Mouse (Mus musculus) liver, adult 2 months (tissue): ENCODE results near the gene Ephb3. TPM values are rescaled to one million over a fixed set of nuclear protein-coding genes. Genes with fewer than 3 reads are reported as not detected.

Experiments used
- DNase-seq: peaks from one replicate; pipeline ENCODE4 v3.0.0-alpha.2; 2011; ENCODE audit warnings: low read depth, low spot score; ENCODE audit errors: extremely low read depth
- H3K27ac ChIP-seq: fragments of 200-500 bp; replicated peaks from 2 replicates; pipeline ENCODE4 v1.5.1; 2012; ENCODE audit warnings: low read depth, mild to moderate bottlenecking, control low read depth, inconsistent platforms, low read length; ENCODE audit not compliant: insufficient read depth
- H3K27me3 ChIP-seq: fragments of 200-500 bp; 2 replicates; pipeline ENCODE4 v1.6.1; 2012; ENCODE audit warnings: mild to moderate bottlenecking, moderate library complexity, low read length, inconsistent platforms; ENCODE audit not compliant: control insufficient read depth, insufficient read depth
- H3K36me3 ChIP-seq: fragments of 200-500 bp; 2 replicates; pipeline ENCODE4 v1.6.1; 2012; ENCODE audit warnings: low read length, inconsistent platforms; ENCODE audit not compliant: control insufficient read depth, insufficient read depth
- H3K4me1 ChIP-seq: fragments of 200-500 bp; 2 replicates; pipeline ENCODE4 v1.6.1; 2011; ENCODE audit warnings: low read length; ENCODE audit not compliant: control insufficient read depth, insufficient read depth
- H3K4me3 ChIP-seq: fragments of 200-500 bp; 2 replicates; pipeline ENCODE4 v1.5.1; 2011; ENCODE audit warnings: low read depth, mild to moderate bottlenecking, control low read depth, low read length, moderate library complexity; ENCODE audit not compliant: insufficient read depth
- H3K79me2 ChIP-seq: fragments of 200-500 bp; 2 replicates; pipeline ENCODE4 v1.6.1; 2012; ENCODE audit warnings: inconsistent platforms, mild to moderate bottlenecking, low read length, moderate library complexity; ENCODE audit not compliant: control insufficient read depth, insufficient read depth
- H3K9ac ChIP-seq: fragments of 200-500 bp; 2 replicates; pipeline ENCODE4 v1.6.1; 2012; ENCODE audit warnings: low read depth, mild to moderate bottlenecking, control low read depth, inconsistent platforms, low read length
- CTCF ChIP-seq: fragments of 200-500 bp; IDR thresholded peaks from 2 replicates; pipeline ENCODE4 v1.5.1; 2011; ENCODE audit warnings: low read depth, low read length, control low read depth
- POLR2A ChIP-seq: fragments of 200-500 bp; IDR thresholded peaks from 2 replicates; pipeline ENCODE4 v1.6.1; 2011; ENCODE audit warnings: low read length, control low read depth; ENCODE audit not compliant: insufficient read depth; ENCODE audit errors: extremely low read depth
- WGBS: fragments of 180-500 bp; shearing (Covaris S2); methylation state at CpG from one replicate; pipeline ENCODE4 v1.1.7; 2018; 5-methylcytosine and 5-hydroxymethylcytosine counted together
- polyA plus RNA-seq: library from polyadenylated mRNA; depleted of rRNA; stranded (reverse); fragments of >200 nt; gene quantifications from 2 replicates; pipeline ENCODE4 v1.2.3, GENCODE M21; 2012
- total RNA-seq: library from RNA; depleted of rRNA; stranded (reverse); fragments of >200 nt; gene quantifications from 2 replicates; pipeline ENCODE4 v1.2.3, GENCODE M21; 2014

Ephb3 gene
- total and polyA plus RNA-seq, 2 experiments, result 0.44 to 0.83 TPM

DNA sequence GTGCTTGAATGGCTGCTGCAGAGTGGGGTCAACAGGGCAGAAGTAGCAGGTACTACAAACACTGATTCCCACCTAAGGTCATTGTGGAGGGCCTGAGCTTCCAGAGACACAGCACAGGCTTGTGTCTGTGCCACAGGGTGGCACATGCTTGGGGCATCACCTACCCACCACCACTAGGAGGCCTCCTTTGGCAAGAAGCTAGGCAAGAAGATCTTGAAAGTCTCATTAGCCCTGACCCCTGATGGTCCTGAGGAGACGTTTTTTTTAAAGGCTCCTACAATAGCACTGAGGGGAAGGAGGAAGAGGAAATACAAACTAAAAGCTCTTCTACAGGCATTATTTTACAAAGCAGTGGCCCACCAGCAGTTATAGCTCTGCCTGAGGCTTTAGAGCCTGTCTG, 6.0 kb upstream of the Ephb3 start:
- no peak for DNase-seq
- no peak for TF ChIP-seq POLR2A
- peak; percentile 57 for TF ChIP-seq CTCF
- Histone ChIP-seq H3K4me1 (no peaks in the 10 kb centered on the region), H3K4me3 (no peak overlapping the region), H3K79me2 (no peaks in the 10 kb centered on the region), H3K36me3 (no peaks in the 10 kb centered on the region), H3K27me3 (no peaks in the 10 kb centered on the region), H3K27ac (no peak overlapping the region), H3K9ac (no peak overlapping the region)
- 14% methylated on average over 1 of the region's 1 CpGs for WGBS

DNA sequence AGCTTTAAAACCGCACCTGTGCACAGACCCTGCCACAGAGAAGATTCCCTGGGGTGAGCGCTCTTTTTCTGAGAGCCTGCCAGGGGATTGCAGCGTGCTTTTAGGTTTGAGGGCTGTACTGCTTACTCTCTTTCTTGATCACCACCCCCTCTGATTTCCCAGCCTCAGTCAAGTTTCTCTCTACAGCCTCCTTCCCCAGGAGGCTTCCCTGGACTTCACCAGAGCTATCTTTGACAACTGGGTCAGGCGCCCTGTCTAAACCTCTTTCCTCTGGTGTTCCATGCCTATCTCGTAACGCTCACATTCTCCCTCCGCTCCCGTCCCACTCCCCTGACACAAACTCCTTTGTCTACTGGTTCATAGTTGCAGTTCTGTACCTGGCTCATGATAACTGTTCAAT, 5.1 kb upstream of the Ephb3 start:
- H3K27ac ChIP-seq, result no peak overlapping the region
- no peak for TF ChIP-seq CTCF
- TF ChIP-seq POLR2A, result no peak
- no peak overlapping the region for H3K4me3 ChIP-seq
- H3K9ac ChIP-seq, result no peak overlapping the region
- peaks cover under 1% of the 10 kb centered on the region; the same call in 1 of the 2 replicates for H3K27me3 ChIP-seq
- DNase-seq, result no peak
- H3K4me1 ChIP-seq, result no peaks in the 10 kb centered on the region
- 76% methylated on average over 8 of the region's 8 CpGs for WGBS
- H3K79me2 ChIP-seq, result no peaks in the 10 kb centered on the region
- H3K36me3 ChIP-seq, result no peaks in the 10 kb centered on the region

DNA sequence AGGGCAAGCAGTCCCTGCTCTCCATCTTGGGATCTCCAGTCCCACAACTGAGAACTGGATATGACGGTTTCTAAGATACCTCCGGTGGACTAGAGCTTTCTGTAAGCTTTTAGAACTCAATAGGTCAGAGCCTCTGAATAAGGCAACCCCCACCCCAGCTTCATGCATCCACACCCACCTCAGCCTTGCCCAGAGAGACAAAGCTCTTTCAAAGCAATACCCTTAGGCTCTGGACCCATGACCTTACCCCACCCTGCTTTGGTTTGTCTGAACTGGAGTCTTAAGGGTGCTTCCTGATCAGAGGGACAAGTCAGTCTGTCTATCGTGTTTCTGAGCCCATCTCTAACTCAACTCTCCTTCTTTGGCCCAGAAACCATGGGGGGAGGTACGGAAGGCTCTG, 1.8 kb upstream of the Ephb3 start:
- no peak overlapping the region for H3K4me3 ChIP-seq
- peaks cover 10% of the 10 kb centered on the region for H3K27me3 ChIP-seq
- H3K4me1 ChIP-seq, result no peaks in the 10 kb centered on the region
- no peak for TF ChIP-seq CTCF
- TF ChIP-seq POLR2A, result no peak
- H3K79me2 ChIP-seq, result no peaks in the 10 kb centered on the region
- H3K36me3 ChIP-seq, result no peaks in the 10 kb centered on the region
- no peak overlapping the region for H3K9ac ChIP-seq
- WGBS, result 85% methylated on average over 4 of the region's 4 CpGs
- no peak overlapping the region for H3K27ac ChIP-seq
- DNase-seq, result no peak

DNA sequence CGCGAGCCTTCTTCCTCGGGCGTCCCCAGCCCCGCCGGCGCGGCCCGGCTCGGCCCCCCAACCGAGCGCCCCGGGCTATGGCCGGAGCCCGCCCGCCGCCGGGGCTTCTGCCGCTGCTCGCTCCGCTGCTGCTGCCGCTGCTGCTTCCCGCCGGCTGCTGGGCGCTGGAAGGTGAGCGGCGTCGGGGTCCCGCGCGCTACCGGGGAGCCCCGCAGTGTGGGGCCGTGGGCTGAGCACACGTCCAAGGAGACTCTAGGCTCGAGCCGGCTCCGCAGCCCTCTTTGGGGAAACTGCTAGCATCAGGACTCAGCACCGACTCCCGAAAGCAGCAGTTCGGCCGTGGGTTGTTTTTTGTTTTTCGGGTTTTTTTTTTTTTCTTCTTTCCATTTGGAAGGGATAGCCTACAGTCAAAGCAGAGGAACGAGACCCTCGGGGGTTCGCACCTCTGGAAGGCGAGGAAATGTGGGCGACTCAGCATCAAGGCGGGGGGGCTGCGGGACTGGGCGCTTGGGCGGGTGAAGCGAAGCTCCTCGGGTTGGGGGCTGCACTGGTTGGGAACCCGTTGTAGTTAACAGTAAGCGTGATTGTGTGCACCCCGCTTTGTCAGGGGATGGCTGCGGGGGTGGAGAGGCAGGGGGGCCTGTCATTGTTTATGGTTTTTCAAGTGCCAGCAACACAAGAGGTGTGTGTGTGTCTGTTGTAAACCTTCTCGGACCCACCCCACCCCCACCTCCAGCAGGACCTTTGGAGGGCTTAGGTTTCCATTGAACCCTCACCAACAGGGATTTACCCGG, 735 bp downstream of the Ephb3 start:
- peaks cover 10% of the 10 kb centered on the region for H3K27me3 ChIP-seq
- peak overlapping the region; percentile 53 for H3K9ac ChIP-seq
- 8% methylated on average over 60 of the region's 60 CpGs for WGBS

DNA sequence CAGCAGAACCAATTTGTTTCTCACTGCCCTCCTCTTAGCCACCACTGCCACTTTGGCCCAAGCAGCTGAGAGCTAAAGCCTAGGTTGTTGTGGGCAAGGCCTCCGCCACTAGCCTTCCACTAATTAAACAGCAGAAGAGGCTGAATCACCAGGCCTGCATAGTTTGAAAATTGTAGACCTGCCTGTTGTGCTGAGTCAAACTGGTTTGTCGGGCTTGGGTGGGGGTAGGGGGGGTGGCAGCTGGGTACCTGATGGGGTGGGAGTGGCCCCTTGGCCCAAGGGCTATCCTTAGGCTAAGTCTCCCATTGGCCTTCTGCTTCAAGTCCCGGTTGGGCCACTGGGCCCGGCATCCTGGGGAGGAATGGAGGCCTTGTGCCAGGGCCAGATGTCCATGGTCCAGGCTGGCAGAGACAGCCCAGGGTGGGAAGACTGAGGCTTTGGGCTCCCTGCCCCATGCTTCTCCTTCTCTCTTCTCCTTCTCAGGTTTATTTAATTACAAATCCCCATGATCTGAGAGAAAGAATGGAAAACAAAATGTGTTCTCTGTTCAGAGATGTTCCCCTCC, 3.5 kb downstream of the Ephb3 start:
- DNase-seq, result no peak

More for the DNA sequence above, 735 bp downstream of the Ephb3 start:
- DNase-seq, result no peak
- H3K27ac ChIP-seq, result no peak overlapping the region
- peak overlapping the region; percentile 62 for H3K4me3 ChIP-seq
- no peaks in the 10 kb centered on the region for H3K79me2 ChIP-seq
- H3K36me3 ChIP-seq, result no peaks in the 10 kb centered on the region
- H3K4me1 ChIP-seq, result no peaks in the 10 kb centered on the region
- TF ChIP-seq POLR2A (no peak), CTCF (no peak)

DNA sequence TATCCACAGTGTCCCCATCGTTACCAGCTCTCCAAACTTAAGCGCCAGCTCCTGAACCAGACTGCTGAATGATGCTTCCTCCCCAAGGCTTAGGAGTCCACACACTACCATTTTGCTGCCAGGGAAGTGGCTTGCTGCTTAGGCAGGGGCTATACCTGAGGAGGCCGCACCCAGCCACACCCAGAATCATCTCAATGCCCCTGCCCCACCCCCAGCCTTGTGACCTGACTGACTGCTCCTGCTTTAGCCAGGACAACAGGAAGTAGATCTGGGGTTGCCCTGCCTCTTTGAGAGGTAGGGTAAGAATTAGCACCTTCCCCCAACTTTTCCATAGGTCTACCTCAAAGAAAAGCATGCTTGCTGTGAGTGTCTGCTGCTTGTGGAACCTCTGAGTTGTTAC, 4.7 kb downstream of the Ephb3 start:
- no peak for TF ChIP-seq POLR2A
- no peak for TF ChIP-seq CTCF
- WGBS, result 91% methylated on average over 3 of the region's 3 CpGs

More for the DNA sequence above, 3.5 kb downstream of the Ephb3 start:
- Histone ChIP-seq H3K27ac (no peak overlapping the region), H3K36me3 (no peaks in the 10 kb centered on the region), H3K27me3 (peaks cover 20% of the 10 kb centered on the region), H3K79me2 (no peaks in the 10 kb centered on the region), H3K4me1 (no peaks in the 10 kb centered on the region), H3K9ac (no peak overlapping the region), H3K4me3 (no peak overlapping the region)
- 77% methylated on average over 4 of the region's 4 CpGs for WGBS
- TF ChIP-seq POLR2A, result no peak
- no peak for TF ChIP-seq CTCF

More for the DNA sequence above, 4.7 kb downstream of the Ephb3 start:
- no peak overlapping the region for H3K4me3 ChIP-seq
- H3K4me1 ChIP-seq, result no peaks in the 10 kb centered on the region
- H3K27me3 ChIP-seq, result peaks cover 20% of the 10 kb centered on the region
- no peak for DNase-seq
- no peak overlapping the region for H3K9ac ChIP-seq
- H3K79me2 ChIP-seq, result no peaks in the 10 kb centered on the region
- H3K36me3 ChIP-seq, result no peaks in the 10 kb centered on the region
- H3K27ac ChIP-seq, result no peak overlapping the region
